Mouse (Mus musculus): ENCODE measurements around the gene Plekha8.

DNA sequence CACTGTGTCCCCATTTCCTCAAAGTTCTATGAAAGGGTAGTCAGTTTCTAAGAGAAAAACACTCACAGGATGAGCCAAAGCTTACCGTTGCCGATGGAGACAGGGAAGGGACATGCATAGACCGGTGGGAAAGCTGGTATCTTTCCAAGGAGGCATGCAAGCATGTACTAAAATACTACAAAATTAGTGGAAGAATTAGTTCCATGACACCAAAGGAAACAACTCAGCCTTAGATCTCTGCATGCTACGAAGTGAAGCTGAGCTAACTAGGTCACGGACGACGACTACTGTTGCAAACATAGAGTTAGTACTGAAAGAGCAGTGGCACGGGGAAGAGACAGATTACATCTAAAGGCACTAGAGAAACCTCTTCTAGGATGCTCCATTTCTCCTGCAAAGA is 8.0 kb upstream of the Plekha8 start:
- no peak for TF ChIP-seq CTCF (IDR thresholded peaks at IDR 0.05)
- TF ChIP-seq EP300 (IDR thresholded peaks at IDR 0.05), result no peak

Data from lung, postnatal 0 days (tissue).